Mouse (Mus musculus) CD8-positive naive resting alpha-beta T cell, adult 2 months (primary cell): Measurements from ENCODE around the gene Pnrc2.

ENCODE experiments used
- DNase-seq, 2 experiments: peaks; one replicate each; pipeline ENCODE4 v3.0.0; 2022; ENCODE audit warnings: low read depth in 2 of 2, low spot score in 2 of 2

Pnrc2 gene

DNA sequence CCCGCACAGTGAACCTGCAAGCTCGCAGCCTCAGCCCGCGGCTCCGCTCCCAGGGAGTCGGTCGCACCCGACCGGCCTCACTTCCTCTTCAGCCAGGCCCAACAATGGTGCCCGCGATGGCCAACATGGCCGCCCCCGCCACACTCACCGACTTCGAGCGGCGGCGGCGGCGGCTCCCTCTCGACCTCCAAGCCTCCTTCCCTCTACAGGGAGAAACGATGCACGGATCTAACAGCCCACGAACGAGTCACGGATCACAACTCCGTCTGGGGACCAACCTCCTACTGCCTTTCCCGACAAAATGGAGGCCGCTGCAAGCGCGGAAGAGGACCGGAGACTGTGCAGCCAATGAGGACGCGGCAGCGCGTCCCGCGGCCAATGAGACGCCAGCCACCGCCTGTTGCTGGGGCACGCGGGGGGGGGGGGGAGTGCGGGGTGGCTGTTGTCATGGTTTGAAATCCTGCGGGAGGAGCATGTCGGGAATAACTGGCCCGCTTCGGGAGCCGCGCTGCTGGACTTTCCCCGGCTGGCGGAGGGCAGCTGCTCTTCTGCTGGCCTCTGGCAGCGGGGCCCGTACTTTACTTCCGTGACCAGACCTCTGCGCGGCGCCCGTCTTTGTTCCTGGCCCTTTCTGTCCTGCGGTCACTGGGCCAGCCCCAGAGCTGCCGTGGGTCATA is at the start of gene Pnrc2:
Pnrc2 (minus strand) TSS at position 325 of the 677 bp plus-strand sequence.
- peak; percentile 78 to 79 for DNase-seq

DNA sequence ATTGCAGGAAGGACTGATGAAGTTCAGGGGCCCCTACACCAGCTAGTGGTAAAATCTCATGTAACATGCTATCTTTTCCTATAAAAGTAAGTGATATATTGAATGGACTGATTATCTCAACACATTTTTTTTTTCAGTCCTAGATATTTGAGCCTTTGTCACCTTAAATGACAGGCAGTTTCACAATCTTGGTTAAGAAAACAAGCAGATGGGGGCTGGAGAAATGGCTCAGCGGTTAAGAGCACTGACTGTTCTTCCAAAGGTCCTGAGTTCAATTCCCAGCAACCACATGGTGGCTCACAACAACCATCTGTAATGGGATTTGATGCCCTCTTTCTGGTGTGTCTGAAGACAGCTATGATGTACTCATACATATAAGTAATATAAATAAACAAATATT is 48.5 kb upstream of the Pnrc2 start:
- DNase-seq: no peak

DNA sequence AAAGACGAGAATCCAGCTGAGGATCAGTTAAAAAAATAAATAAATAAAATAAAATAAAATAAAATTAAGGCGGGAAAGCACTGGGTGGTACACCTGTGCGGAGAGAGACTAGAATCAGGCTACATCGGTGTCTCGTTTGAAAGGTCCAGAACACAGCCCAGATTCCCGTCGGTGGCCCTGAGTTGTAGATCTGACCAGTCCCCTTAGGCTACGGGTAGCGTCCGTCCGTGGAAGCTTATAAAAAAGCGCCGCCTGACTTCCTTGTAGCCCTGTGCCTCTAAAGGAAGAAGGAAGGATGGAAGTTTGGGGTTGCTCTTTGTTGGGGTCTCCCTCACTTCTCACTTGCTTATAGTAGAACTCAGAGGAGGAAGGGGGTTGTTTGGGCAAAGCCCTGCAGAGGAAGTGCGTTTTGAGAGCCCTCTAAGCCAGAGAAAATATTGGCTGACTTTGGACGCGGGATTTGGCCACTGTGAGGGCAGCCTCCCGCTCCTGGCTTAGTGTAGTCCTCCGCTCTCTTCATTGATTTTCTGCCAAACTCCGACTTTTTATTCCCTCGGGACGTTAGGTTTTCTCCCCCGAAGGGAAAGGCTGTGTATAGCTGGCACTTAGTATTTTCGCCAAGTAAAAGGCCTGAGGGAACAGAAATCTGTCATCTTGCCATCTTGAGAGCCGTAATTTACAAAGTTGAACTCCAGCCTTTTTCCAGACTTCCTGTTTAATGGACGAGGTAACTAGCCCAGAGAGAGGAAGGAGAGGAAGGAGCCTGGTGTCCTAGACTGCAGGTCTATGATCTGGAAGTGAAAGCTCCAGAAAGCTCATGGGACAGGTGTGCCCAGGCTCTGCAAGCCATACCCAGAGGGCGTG is 47.8 kb upstream of the Pnrc2 start:
- DNase-seq: no peak

DNA sequence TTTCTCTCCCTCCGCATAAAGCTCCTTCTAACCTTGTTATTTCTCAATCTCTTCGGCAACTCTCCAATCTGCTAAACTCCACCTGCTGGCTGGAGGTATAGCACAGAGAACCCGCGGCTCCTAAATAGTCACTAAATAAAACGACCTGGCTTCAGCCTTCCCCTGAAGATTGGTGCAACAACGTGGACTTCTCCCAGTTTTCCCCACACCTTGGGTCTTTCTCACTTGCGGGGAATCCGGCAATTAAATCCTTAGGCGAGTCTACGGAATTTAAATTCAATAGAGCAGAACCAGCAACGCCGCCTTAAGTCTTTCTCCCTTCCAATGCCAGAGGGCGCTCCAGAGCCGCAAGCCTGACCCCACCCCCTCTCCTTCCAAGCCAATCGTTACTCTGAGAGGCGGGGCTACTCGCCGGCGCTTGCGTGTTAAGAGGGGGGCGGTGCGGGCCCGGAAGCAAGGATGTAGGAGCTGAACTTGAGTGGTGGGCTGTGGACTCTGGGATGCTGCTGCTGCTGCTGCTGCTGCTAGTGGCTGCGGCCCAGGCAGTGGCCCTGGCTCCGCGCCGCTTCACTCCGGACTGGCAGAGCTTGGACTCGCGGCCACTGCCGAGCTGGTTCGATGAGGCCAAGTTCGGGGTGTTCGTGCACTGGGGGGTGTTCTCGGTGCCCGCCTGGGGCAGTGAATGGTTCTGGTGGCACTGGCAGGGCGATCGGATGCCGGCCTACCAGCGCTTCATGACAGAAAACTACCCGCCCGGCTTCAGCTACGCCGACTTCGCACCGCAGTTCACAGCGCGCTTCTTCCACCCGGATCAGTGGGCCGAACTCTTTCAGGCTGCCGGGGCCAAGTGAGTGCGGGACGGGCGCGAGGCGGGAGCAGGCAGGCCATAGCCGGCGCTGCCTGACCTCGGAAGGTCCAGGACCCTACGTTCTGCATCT is 46.9 kb upstream of the Pnrc2 start, which contains the start of gene Fuca1:
Fuca1 (plus strand) TSS at position 432 of the 938 bp plus-strand sequence.
- peak; percentile 94 to 98 for DNase-seq

DNA sequence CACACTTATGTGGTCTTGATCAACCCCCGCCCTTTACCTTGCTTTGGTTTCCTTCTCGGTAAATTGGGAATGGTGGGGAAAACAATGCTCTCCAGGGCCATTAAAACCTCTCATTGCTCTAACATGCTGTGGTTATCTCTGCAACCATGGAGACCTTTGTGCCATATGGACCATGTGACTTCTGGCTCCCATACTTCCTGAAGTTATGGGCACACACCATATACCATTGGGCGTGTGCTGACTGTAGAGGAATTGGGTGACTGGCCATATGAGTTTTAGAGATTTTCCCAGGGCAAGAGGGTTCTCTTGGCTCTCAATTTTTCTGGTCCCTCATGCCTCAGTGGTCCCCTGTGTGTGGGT is 45.6 kb upstream of the Pnrc2 start:
- no peak for DNase-seq

DNA sequence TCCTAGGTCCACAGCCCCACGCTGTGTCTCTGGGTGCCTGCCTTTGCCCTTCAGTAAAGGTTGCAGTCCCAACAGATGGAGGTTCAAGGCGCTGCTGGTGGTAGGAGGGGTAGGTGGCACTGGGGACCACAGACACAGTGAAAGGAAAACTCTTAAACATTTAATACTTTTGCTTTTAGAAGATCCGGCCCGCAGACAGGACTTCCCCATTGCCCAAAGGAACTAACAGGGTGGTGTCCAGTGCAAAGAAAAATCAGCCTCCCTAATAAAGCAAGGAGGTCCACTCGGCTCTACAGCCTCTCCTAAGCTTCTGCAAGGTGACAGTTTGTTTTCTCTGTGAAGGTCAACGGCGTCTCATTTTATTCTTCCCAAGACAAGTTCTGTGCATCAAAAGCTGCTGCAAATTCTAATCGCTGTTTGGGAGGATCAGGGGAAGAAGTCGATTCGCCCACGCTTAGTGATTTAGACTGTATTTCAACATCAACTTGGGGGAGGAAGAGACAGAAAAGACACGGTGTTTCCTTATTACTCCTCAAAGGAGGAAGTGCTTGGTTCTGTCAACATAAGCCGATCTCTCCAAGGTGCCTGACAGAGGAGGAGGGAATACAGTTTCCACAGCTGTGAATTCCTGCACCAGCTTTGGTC is 45.1 kb upstream of the Pnrc2 start:
- DNase-seq: no peak

DNA sequence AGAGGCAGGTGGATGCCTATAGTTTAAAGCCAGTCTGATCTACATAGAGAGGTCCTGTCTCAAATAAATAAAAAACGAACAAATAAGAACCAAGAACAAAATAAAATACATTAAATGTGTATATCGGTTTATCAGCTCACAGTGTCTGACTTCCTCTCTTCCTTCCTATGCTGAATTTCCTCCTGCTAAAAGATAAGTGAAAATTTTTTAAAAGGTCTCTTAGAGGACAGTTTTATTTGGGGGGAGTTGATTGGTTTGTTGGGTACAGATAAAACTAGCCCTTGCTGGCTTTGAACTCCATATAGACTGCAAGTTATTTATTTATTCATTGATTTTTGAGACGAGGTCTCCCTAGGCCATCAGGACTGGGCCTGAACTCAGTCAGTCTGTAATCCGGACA is 39.8 kb upstream of the Pnrc2 start:
- no peak for DNase-seq

DNA sequence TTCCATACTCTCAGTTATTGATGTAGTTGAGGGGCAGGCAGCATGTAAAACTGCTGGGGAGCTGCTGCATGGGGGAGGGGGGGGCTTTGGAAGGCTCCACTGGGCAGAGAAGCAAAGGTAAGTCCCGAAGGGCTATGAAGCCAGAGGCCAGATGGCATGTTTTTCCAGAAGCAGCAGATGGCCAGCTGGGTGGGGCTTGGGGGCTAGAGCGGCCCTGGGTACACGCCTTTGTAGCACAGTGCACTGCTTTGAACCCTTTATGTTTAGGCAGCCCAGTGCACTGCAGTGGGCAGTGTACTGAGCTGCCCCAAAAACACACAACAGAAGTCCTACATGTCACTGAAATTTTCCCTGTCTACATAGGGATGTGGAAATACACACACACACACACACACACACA is 39.2 kb upstream of the Pnrc2 start:
- no peak for DNase-seq

DNA sequence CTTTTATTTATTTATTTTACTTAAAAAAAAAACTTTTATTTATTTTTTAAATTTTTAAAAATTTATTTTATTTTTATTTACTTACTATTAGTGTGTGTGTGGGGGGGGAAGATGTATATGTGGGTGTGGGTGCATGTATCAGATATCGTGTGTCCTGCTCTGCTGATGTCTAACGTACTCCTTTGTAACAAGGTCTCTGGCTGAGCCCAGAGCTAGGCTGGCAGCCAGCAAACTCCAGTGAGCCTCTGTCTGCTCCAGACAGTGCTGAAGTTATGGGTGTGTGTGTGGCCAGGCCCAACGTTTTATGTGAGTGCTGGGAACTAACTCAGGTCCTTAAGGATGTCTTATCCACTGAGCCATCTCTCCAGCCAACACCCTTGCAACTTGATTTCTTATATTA is 38.5 kb upstream of the Pnrc2 start:
- no peak for DNase-seq

DNA sequence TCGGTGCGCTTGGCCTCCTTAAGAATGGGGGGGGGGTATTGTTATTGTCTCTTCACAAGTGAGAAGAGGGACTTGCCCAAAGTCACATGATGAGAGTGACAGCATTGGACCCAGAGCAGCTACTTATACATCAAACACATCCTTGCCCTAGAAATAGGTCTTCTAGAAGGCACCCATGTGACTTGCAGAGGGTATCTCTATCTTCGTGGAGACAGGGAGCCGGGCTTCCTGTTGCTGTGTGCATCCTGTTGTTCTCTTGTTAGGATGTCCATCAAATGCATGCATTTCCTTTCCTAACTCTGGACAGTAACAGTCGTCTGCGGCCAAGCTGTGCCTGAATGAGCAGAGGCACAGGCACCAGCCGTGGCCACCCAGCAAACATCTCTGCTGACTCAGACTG is 37.9 kb upstream of the Pnrc2 start:
- DNase-seq: peak; percentile 55

DNA sequence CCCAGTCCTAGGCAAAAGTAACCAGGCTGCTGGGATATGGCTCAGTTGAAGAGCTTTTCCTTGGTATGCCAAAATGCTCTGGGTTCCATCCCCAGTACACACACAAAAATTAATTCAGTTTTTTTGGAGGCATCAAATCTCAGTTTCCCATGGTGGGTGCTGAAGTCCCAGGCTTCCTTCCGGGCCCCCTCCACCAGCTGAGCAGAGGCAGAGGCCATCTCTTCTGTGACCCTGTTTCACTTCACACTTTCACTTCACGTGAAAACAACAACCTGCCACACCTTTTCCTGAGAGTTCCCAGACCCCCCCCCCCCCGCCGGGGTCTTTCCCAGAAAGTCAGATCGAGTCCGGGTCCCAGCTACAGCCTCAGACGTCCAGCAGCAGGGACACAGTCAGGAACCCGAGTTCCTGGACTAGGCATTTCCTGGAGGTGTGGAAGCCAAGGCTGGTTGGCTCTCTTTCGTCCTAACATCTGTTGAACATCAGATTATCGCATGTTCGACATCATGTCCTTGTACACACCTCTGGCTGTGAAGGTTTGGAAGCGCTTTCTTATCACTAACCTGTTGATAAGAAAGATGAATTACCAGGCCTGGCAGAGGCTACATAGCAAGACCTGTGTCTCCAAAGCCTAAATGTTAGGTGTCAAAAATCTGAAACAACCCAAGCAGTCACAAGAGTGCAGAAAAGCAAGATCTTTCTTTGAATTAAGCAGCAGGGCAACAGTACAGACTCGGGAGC is 35.8 kb upstream of the Pnrc2 start:
- DNase-seq: no peak

DNA sequence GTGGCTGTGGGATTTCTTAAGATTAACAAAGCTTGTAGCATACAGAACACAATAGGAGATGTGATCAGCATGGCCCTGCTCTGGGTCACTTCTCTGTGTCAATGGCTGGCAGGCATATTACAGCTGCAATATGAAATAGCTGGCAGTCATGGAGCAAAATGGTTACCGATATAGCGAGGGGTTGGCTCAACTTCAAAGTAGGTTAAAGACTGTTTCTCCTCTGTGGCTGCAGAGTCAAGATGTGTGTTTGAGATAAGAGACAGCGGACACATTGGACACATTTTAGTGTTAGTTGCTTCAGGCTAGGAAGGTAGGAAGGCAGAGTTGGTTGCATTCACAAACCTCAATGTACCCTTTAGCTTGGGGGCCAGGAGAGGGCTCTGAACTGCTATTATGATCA is 33.0 kb upstream of the Pnrc2 start:
- DNase-seq: no peak

DNA sequence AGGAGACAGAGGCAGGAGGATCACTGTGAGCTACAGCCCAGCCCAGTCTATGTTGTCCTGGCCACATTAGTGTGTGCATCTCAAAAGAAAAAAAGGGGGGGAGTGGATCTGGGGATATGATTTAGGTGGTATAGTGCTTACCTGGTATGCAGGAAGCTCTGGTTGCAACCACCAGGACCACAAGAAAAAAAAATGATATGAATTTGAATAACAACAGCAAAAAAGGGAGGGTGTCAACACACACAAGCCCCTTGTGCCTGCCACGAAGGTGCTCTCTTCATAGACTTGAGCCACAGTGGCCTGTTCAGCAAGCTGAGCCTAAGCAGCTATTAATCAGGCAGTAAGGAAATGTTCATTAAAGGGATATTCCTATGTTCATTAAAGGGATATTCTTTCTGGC is 31.2 kb upstream of the Pnrc2 start:
- peak; percentile 51 to 69 for DNase-seq

DNA sequence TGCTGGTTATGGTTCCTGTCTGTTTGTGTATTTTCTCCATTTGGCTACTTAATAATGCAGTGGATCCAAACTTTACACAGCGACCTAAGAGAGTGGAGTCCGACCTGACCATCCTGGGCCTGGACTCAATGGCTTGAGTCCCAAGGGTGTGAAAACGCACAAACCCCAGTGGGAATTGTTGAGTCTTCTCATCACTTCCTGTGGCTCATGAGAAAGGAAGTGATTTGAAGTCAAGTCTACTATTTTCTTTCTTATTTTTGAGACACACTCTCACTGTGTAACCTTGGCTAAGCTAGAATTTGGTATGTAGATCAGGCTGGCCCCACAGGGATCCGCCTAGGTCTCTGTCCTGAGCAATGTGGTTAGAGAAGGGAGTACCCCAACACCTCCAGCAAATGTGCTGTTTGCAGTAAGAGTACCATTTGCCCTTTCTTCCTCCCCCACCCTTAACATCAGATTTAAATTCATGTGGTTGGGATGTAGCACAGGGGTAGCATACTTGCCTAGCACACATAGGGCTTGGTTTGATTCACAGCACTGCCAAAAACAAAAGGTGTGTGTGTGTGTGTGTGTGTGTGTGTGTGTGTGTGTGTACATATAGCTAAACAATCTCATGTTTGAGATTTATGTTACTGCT is 29.1 kb upstream of the Pnrc2 start:
- no peak for DNase-seq

DNA sequence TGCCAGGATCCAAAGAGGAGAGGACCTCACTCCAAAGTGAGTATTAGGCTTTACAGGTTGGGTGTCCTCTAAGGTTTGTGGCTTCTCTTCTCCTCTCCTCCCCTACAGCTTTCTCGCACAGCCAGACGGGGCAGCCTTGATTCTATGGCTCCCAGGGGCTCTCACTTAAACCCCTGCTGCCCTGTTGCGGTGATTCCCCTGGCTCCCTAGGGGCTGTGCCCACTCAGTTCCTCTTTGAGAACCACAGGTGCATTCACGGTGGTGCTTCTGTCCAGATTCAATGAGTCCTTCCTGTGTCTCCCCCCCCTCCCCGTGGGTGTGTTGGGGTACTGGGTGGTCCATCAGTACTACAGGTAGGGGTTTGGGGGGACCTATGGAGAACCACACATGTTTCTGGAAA is 26.4 kb upstream of the Pnrc2 start:
- no peak for DNase-seq

DNA sequence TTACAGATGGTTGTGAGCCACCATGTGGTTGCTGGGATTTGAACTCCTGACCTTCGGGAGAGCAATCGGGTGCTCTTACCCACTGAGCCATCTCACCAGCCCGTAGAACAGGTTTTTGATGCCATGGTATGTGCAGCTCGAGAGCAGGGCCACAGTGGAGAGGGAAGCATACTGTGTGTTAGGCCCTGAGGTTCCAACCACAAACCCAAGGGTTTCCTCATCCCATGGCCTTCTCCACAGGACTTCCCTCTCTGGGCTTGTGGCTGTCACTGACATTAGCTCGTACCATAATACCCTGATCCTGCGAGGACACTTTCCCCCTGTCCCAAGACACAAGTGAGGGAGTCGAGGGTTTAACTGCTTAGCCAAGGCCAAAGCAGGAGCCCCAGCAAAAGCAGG is 25.4 kb upstream of the Pnrc2 start:
- DNase-seq: no peak

DNA sequence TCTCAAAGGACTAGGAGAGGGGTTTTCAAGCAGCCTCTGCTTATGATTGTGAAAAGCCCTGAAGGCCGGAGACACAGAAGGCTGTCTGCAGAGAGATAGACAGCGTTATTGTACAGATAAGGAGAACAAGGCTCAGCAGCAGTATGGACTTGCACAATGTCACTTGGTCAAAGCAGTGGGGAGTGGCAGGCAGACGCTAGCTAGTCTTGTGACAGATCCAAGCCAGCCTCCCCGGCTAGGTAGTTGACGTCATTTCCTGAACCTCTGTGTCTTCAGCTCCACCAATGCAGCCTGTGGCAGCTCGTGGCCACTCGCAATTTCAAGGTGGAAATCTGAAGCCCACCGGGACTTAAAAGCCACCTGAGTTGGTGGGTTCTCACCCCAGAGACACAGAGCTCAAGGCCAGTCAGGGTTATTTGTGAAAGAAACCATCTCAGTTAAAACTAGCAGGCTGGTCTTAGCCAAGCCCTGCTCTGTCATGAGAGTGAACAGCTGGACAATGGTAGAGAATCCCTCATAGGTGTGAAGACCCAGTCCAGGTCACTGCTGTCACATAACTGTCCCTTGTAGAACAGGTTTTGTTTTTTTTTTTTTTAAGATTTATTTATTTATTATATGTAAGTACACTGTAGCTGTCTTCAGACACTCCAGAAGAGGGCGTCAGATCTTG is 24.9 kb upstream of the Pnrc2 start:
- peak; percentile 68 to 73 for DNase-seq

DNA sequence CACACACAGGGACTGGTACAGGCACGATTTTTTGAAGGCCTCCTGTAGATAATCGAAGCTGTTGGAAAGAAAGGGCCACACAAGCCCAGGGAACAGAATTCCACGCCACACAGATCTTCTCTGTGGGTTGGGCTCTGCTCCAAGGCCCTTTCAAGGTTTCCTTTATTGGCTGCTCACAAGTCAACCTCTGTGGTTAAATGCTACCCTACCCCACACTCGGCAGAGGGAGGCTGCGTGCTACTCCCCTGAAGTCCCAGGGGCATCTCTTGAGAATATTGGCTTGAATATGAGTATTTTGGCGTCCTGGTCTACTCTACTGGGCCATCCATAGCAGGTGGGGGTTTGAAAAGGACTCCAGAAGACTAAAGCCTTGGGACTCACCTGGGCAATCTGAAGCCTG is 22.5 kb upstream of the Pnrc2 start:
- DNase-seq: no peak

DNA sequence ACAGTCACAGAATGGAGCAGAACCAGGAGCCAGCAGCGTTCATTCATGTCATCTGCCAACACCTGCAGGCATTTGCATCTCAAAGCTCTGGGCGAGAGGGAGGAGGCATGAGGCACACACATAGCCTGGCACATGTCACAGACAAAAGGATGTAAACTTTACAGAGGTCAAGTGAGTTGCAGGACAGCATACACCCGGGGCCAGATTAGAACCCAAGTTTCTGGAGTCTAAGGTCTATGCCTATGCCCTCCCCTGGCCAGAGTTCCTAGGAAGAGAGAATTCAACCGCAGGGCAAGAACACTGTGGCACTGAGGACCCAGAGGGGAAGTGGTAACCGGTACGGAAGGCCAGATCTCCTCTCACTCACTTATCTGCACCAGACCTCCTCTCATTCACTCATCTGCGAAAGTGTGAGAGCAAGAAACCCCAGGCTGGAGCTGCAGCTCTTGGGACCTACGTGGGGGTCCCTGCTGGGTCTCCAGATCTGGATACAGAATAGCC is 21.5 kb upstream of the Pnrc2 start, which contains the start of gene Cnr2:
Cnr2 (plus strand) TSS at position 324 of the 501 bp plus-strand sequence.
- DNase-seq: no peak
